Mouse (Mus musculus): Measurements from ENCODE around the gene Ppp1r12b. TPM values are rescaled to one million over a fixed set of nuclear protein-coding genes. Genes with fewer than 3 reads are reported as not detected.
A peak's percentile ranks its signal among the peaks of the same experiment; 100 is the strongest.

Ppp1r12b gene
- polyA plus RNA-seq, 1 experiment from 2014 or later = 11.8 TPM

GRCm38 (mm10) chr1:134725276-134725675 is 230.5 kb downstream of the Ppp1r12b start:
- Histone ChIP-seq H3K27ac (replicated peaks; ENCODE audit: low read depth, low read length) (no peak overlapping the region), H3K9me3 (ENCODE audit: control insufficient read depth, low read length) (no peaks in the 10 kb centered on the region), H3K4me3 (ENCODE audit: low read depth, low read length) (no peak overlapping the region), H3K36me3 (ENCODE audit: control insufficient read depth, insufficient read depth, low read length) (no peaks in the 10 kb centered on the region), H3K4me2 (ENCODE audit: low read depth, low read length) (no peak overlapping the region), H3K27me3 (replicated peaks; ENCODE audit: control insufficient read depth, insufficient read depth, low read length) (no peaks in the 10 kb centered on the region), H3K4me1 (ENCODE audit: control insufficient read depth, insufficient read depth, low read length) (no peaks in the 10 kb centered on the region), H3K9ac (ENCODE audit: low read depth, low read length) (no peak overlapping the region)
- 55% methylated on average over 5 of the region's 5 CpGs for WGBS
- ATAC-seq (ENCODE audit: low read depth) (no peak), DNase-seq (ENCODE audit: low spot score) (peak; percentile 50)

- Histone ChIP-seq H3K36me3 (ENCODE audit: control insufficient read depth, insufficient read depth, low read length) (no peaks in the 10 kb centered on the region), H3K27me3 (replicated peaks; ENCODE audit: control insufficient read depth, insufficient read depth, low read length) (no peaks in the 10 kb centered on the region), H3K4me2 (ENCODE audit: low read depth, low read length) (no peak overlapping the region), H3K9ac (ENCODE audit: low read depth, low read length) (no peak overlapping the region), H3K4me1 (ENCODE audit: control insufficient read depth, insufficient read depth, low read length) (no peaks in the 10 kb centered on the region), H3K27ac (replicated peaks; ENCODE audit: low read depth, low read length) (no peak overlapping the region), H3K9me3 (ENCODE audit: control insufficient read depth, low read length) (no peaks in the 10 kb centered on the region), H3K4me3 (ENCODE audit: low read depth, low read length) (no peak overlapping the region)
- DNase-seq (ENCODE audit: low spot score) (no peak), ATAC-seq (ENCODE audit: low read depth) (no peak)
- 82% methylated on average over 7 of the region's 7 CpGs for WGBS
Observed at GRCm38 (mm10) chr1:134722891-134723290, 232.9 kb downstream of the Ppp1r12b start.

- ATAC-seq (ENCODE audit: low read depth) (no peak), DNase-seq (ENCODE audit: low spot score) (no peak)
- H3K27ac ChIP-seq (replicated peaks; ENCODE audit: low read depth, low read length) = no peak overlapping the region
- WGBS = 78% methylated on average over 5 of the region's 5 CpGs
- H3K27me3 ChIP-seq (replicated peaks; ENCODE audit: control insufficient read depth, insufficient read depth, low read length) = no peaks in the 10 kb centered on the region
- H3K36me3 ChIP-seq (ENCODE audit: control insufficient read depth, insufficient read depth, low read length) = no peaks in the 10 kb centered on the region
- H3K9me3 ChIP-seq (ENCODE audit: control insufficient read depth, low read length) = no peaks in the 10 kb centered on the region
- no peak overlapping the region for H3K4me2 ChIP-seq (ENCODE audit: low read depth, low read length)
- H3K9ac ChIP-seq (ENCODE audit: low read depth, low read length) = no peak overlapping the region
- no peak overlapping the region for H3K4me3 ChIP-seq (ENCODE audit: low read depth, low read length)
- H3K4me1 ChIP-seq (ENCODE audit: control insufficient read depth, insufficient read depth, low read length) = no peaks in the 10 kb centered on the region
Observed at GRCm38 (mm10) chr1:134721486-134721885, 234.3 kb downstream of the Ppp1r12b start.

- Histone ChIP-seq H3K4me2 (ENCODE audit: low read depth, low read length) (no peak overlapping the region), H3K27ac (replicated peaks; ENCODE audit: low read depth, low read length) (no peak overlapping the region), H3K9me3 (ENCODE audit: control insufficient read depth, low read length) (no peaks in the 10 kb centered on the region), H3K36me3 (ENCODE audit: control insufficient read depth, insufficient read depth, low read length) (no peaks in the 10 kb centered on the region), H3K4me1 (ENCODE audit: control insufficient read depth, insufficient read depth, low read length) (no peaks in the 10 kb centered on the region), H3K4me3 (ENCODE audit: low read depth, low read length) (no peak overlapping the region), H3K9ac (ENCODE audit: low read depth, low read length) (no peak overlapping the region), H3K27me3 (replicated peaks; ENCODE audit: control insufficient read depth, insufficient read depth, low read length) (no peaks in the 10 kb centered on the region)
- DNase-seq (ENCODE audit: low spot score) (no peak), ATAC-seq (ENCODE audit: low read depth) (no peak)
- WGBS = 64% methylated on average over 12 of the region's 12 CpGs
Observed at GRCm38 (mm10) chr1:134719718-134720304, 235.9 kb downstream of the Ppp1r12b start.

- peaks cover 7% of the 10 kb centered on the region; the same call in 1 of the 2 replicates for H3K27me3 ChIP-seq (replicated peaks; ENCODE audit: control insufficient read depth, insufficient read depth, low read length)
- no peak overlapping the region for H3K27ac ChIP-seq (replicated peaks; ENCODE audit: low read depth, low read length)
- no peaks in the 10 kb centered on the region for H3K36me3 ChIP-seq (ENCODE audit: control insufficient read depth, insufficient read depth, low read length)
- no peaks in the 10 kb centered on the region for H3K4me1 ChIP-seq (ENCODE audit: control insufficient read depth, insufficient read depth, low read length)
- no peak overlapping the region for H3K4me3 ChIP-seq (ENCODE audit: low read depth, low read length)
- H3K9ac ChIP-seq (ENCODE audit: low read depth, low read length) = no peak overlapping the region
- no peak overlapping the region for H3K4me2 ChIP-seq (ENCODE audit: low read depth, low read length)
- 58% methylated on average over 5 of the region's 5 CpGs for WGBS
- no peak for DNase-seq (ENCODE audit: low spot score)
- ATAC-seq (ENCODE audit: low read depth) = no peak
- H3K9me3 ChIP-seq (ENCODE audit: control insufficient read depth, low read length) = no peaks in the 10 kb centered on the region
Observed at GRCm38 (mm10) chr1:134715092-134715491, 240.7 kb downstream of the Ppp1r12b start.

- ATAC-seq (ENCODE audit: low read depth) (no peak), DNase-seq (ENCODE audit: low spot score) (no peak)
- H3K4me1 ChIP-seq (ENCODE audit: control insufficient read depth, insufficient read depth, low read length) = peaks cover 4% of the 10 kb centered on the region
- H3K9me3 ChIP-seq (ENCODE audit: control insufficient read depth, low read length) = no peaks in the 10 kb centered on the region
- no peak overlapping the region for H3K9ac ChIP-seq (ENCODE audit: low read depth, low read length)
- H3K27me3 ChIP-seq (replicated peaks; ENCODE audit: control insufficient read depth, insufficient read depth, low read length) = peaks cover 16% of the 10 kb centered on the region
- H3K4me2 ChIP-seq (ENCODE audit: low read depth, low read length) = no peak overlapping the region
- H3K36me3 ChIP-seq (ENCODE audit: control insufficient read depth, insufficient read depth, low read length) = no peaks in the 10 kb centered on the region
- H3K27ac ChIP-seq (replicated peaks; ENCODE audit: low read depth, low read length) = no peak overlapping the region
- H3K4me3 ChIP-seq (ENCODE audit: low read depth, low read length) = no peak overlapping the region
- WGBS = 73% methylated on average over 8 of the region's 8 CpGs
Observed at GRCm38 (mm10) chr1:134714166-134714565, 241.6 kb downstream of the Ppp1r12b start.

- H3K36me3 ChIP-seq (ENCODE audit: control insufficient read depth, insufficient read depth, low read length) = no peaks in the 10 kb centered on the region
- DNase-seq (ENCODE audit: low spot score) = peak; percentile 41
- H3K9ac ChIP-seq (ENCODE audit: low read depth, low read length) = no peak overlapping the region
- H3K4me3 ChIP-seq (ENCODE audit: low read depth, low read length) = no peak overlapping the region
- no peak overlapping the region for H3K4me2 ChIP-seq (ENCODE audit: low read depth, low read length)
- peak; percentile 41; the same call in 1 of the 2 replicates for ATAC-seq (ENCODE audit: low read depth)
- H3K4me1 ChIP-seq (ENCODE audit: control insufficient read depth, insufficient read depth, low read length) = peaks cover 5% of the 10 kb centered on the region
- 20% methylated on average over 11 of the region's 11 CpGs for WGBS
- peaks cover 21% of the 10 kb centered on the region for H3K27me3 ChIP-seq (replicated peaks; ENCODE audit: control insufficient read depth, insufficient read depth, low read length)
- H3K9me3 ChIP-seq (ENCODE audit: control insufficient read depth, low read length) = no peaks in the 10 kb centered on the region
- H3K27ac ChIP-seq (replicated peaks; ENCODE audit: low read depth, low read length) = no peak overlapping the region
Observed at GRCm38 (mm10) chr1:134713421-134713969, 242.2 kb downstream of the Ppp1r12b start.

GRCm38 (mm10) chr1:134712781-134713299 is 242.9 kb downstream of the Ppp1r12b start:
- WGBS = 76% methylated on average over 9 of the region's 9 CpGs
- ATAC-seq (ENCODE audit: low read depth) = no peak
- H3K27me3 ChIP-seq (replicated peaks; ENCODE audit: control insufficient read depth, insufficient read depth, low read length) = peaks cover 27% of the 10 kb centered on the region

GRCm38 (mm10) chr1:134711653-134712052 is 244.1 kb downstream of the Ppp1r12b start:
- no peak overlapping the region for H3K4me2 ChIP-seq (ENCODE audit: low read depth, low read length)
- DNase-seq (ENCODE audit: low spot score) = no peak
- ATAC-seq (ENCODE audit: low read depth) = no peak
- H3K9ac ChIP-seq (ENCODE audit: low read depth, low read length) = no peak overlapping the region
- no peaks in the 10 kb centered on the region for H3K36me3 ChIP-seq (ENCODE audit: control insufficient read depth, insufficient read depth, low read length)
- H3K4me3 ChIP-seq (ENCODE audit: low read depth, low read length) = no peak overlapping the region
- peaks cover 5% of the 10 kb centered on the region for H3K4me1 ChIP-seq (ENCODE audit: control insufficient read depth, insufficient read depth, low read length)
- no peaks in the 10 kb centered on the region for H3K9me3 ChIP-seq (ENCODE audit: control insufficient read depth, low read length)
- H3K27me3 ChIP-seq (replicated peaks; ENCODE audit: control insufficient read depth, insufficient read depth, low read length) = peaks cover 38% of the 10 kb centered on the region
- 80% methylated on average over 5 of the region's 5 CpGs for WGBS
- H3K27ac ChIP-seq (replicated peaks; ENCODE audit: low read depth, low read length) = no peak overlapping the region

More at GRCm38 (mm10) chr1:134712781-134713299, 242.9 kb downstream of the Ppp1r12b start:
- Histone ChIP-seq H3K27ac (replicated peaks; ENCODE audit: low read depth, low read length) (no peak overlapping the region), H3K4me3 (ENCODE audit: low read depth, low read length) (no peak overlapping the region), H3K4me1 (ENCODE audit: control insufficient read depth, insufficient read depth, low read length) (peaks cover 5% of the 10 kb centered on the region), H3K9me3 (ENCODE audit: control insufficient read depth, low read length) (no peaks in the 10 kb centered on the region), H3K9ac (ENCODE audit: low read depth, low read length) (no peak overlapping the region), H3K4me2 (ENCODE audit: low read depth, low read length) (no peak overlapping the region), H3K36me3 (ENCODE audit: control insufficient read depth, insufficient read depth, low read length) (no peaks in the 10 kb centered on the region)
- no peak for DNase-seq (ENCODE audit: low spot score)
